Mouse (Mus musculus) G1E (cell line): ENCODE data around the gene Ndst4. TPM values are rescaled to one million over a fixed set of nuclear protein-coding genes. Genes with fewer than 3 reads are reported as not detected.

Experiments used
- ATAC-seq: 2 replicates; pipeline ENCODE4 v1.8.0; 2016; ENCODE audit warnings: mild to moderate bottlenecking; ENCODE audit not compliant: insufficient number of reproducible peaks, poor library complexity, low FRiP score, severe bottlenecking; ENCODE audit errors: extremely low read depth
- DNase-seq: peaks from one replicate; pipeline ENCODE4 v3.0.0; 2012; ENCODE audit warnings: low spot score
- H3K27me3 ChIP-seq: 2 replicates; pipeline ENCODE4 v1.6.1; 2012; ENCODE audit warnings: mild to moderate bottlenecking, low read length, inconsistent platforms; ENCODE audit not compliant: insufficient read depth
- H3K36me3 ChIP-seq: replicated peaks from 2 replicates; pipeline ENCODE3; 2012; ENCODE audit warnings: mild to moderate bottlenecking, inconsistent platforms
- H3K4me1 ChIP-seq: 2 replicates; pipeline ENCODE4 v1.6.1; 2012; ENCODE audit warnings: low read depth, low read length, inconsistent platforms, mixed read lengths; ENCODE audit not compliant: insufficient read depth
- H3K4me3 ChIP-seq: 2 replicates; pipeline ENCODE4 v1.5.1; 2012; ENCODE audit warnings: low read depth, mild to moderate bottlenecking, inconsistent platforms, low read length, moderate library complexity, mixed read lengths
- H3K9me3 ChIP-seq: replicated peaks from 2 replicates; pipeline ENCODE4 v1.6.1; 2012; ENCODE audit warnings: inconsistent platforms
- CTCF ChIP-seq: IDR thresholded peaks from 2 replicates; pipeline ENCODE4 v1.5.1; 2012; ENCODE audit warnings: low read depth, low read length, inconsistent platforms, mixed read lengths
- GATA1 ChIP-seq: IDR thresholded peaks from 2 replicates; pipeline ENCODE4 v1.6.1; 2012; ENCODE audit warnings: borderline replicate concordance, low read length, inconsistent platforms, mixed read lengths
- GATA2 ChIP-seq: IDR thresholded peaks from 2 replicates; pipeline ENCODE4 v1.6.1; 2012; ENCODE audit warnings: low read depth, low read length, inconsistent platforms, borderline replicate concordance
- POLR2AphosphoS5 ChIP-seq: IDR thresholded peaks from 2 replicates; pipeline ENCODE4 v1.6.1; 2012; ENCODE audit warnings: low read depth, low read length, inconsistent platforms; ENCODE audit not compliant: insufficient replicate concordance
- TAL1 ChIP-seq: conservative IDR thresholded peaks from 2 replicates; pipeline ENCODE4 v1.6.1; 2012; ENCODE audit warnings: low read depth, low read length, inconsistent platforms, mixed read lengths
- polyA plus RNA-seq: library from polyadenylated mRNA; stranded (reverse); fragments of >175 nt; gene quantifications from 2 replicates; pipeline ENCODE4 v1.2.3, GENCODE M21; 2012
- total RNA-seq, 2 experiments: library from RNA; stranded (forward) in 1 of 2; stranded (reverse) in 1 of 2; fragments of 200-1000 nt in 1 of 2; fragments of >200 nt in 1 of 2; fragmentation: Nextera tagmentation in 1 of 2; gene quantifications; 2 replicates each; pipeline ENCODE4 v1.2.3; 2014 to 2017

The Ndst4 gene
- not detected in 2 replicates for total RNA-seq (2014; fragmentation: Nextera tagmentation)
- total RNA-seq (2017): 0.11 and 0.17 TPM in 2 replicates
- polyA plus RNA-seq: not detected in 2 replicates

DNA sequence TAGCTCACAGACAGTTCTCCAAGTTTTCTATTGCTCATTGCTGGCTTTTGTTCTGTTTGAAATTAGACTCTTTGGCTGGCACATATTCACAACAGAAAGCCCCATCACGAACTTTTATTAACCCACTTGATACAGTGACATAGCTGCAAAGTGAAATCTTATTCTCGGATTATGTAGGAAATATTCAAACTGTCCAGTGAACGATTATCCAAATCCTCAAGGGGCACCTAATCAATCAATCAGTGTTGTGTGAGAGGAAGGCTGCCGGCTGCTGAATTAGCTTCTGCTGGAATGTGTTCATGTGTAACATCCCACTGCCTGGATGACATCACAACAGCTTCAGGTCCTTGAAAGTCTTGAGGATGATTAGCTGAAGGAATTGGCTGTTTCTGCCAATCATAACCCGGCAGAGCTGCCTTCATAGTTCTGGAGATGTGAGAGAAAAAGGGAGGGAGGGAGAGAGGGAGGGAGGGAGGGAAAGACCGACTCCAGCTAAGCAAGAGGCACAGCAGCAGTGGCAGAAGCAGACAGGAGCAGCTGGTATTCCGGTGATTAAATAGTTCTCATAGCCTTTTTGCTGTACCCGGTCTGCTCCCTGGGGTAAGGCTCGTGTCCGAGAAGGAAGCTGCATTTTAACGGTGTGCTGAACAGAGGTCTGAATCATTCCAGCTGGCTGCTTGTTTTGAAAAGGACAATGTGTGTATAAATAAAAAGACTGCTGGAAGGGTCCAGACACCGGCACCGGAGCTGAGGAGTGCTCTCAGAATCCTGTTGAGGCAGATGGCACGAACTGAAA lies at the start of gene Ndst4:
Ndst4 (plus strand) TSS at position 476 of the 796 bp plus-strand sequence.
- no peak for ATAC-seq
- TF ChIP-seq TAL1: no peak
- no peak for TF ChIP-seq GATA2
- no peak for TF ChIP-seq GATA1
- no peak for TF ChIP-seq CTCF
- no peak for TF ChIP-seq POLR2AphosphoS5

DNA sequence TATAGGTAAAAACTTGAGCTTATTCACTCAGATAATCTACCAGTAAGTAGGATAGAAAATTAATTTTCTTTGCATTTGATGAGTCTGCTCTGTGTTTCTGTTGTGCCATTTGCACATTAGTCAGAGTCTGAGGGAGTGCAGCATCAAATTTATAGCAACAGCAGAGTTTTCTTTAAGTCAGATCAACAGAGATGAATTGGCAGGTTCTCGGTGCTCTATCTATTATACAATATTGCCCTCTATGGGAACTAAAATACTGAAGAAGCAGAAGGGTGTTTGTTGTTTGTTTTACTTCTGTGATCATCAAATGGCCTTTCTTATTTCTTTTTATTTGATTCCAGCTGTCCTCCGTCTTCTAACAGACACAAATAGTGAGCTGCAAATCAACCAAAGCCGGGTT lies 6.4 kb upstream of the Ndst4 start:
- no peaks in the 10 kb centered on the region for H3K27me3 ChIP-seq

More for the DNA sequence above, at the start of gene Ndst4:
- Histone ChIP-seq H3K9me3 (no peaks in the 10 kb centered on the region), H3K4me3 (no peak within 1 kb of the TSS), H3K4me1 (no peaks in the 10 kb centered on the region), H3K36me3 (no peaks in the 10 kb centered on the region), H3K27me3 (no peaks in the 10 kb centered on the region)
- no peak for DNase-seq

DNA sequence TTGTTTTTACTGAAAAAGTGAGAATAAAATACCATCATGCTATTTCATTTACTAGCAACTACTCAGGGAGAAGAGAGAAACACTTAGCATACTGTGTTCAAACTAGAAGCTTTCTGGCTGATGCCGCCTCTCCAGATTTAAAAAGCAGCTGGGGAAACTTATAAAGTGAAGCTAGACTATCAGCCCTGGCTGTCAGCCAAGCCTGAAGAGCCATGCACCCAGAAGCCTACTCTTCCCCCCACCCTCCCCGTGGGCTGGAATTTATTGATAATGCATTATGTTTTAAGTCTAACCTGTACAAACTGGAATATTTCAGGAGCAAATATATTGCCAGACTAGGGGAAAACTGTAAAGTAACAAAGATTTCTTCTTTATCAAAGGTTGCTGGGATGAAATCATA lies 2.6 kb downstream of the Ndst4 start:
- H3K9me3 ChIP-seq: no peaks in the 10 kb centered on the region
- no peaks in the 10 kb centered on the region for H3K36me3 ChIP-seq
- DNase-seq (no peak), ATAC-seq (no peak)
- H3K4me3 ChIP-seq: no peak overlapping the region
- H3K4me1 ChIP-seq: no peaks in the 10 kb centered on the region
- H3K27me3 ChIP-seq: no peaks in the 10 kb centered on the region
- no peak for TF ChIP-seq GATA1
- no peak for TF ChIP-seq CTCF
- TF ChIP-seq TAL1: no peak
- no peak for TF ChIP-seq GATA2
- TF ChIP-seq POLR2AphosphoS5: no peak

More for the DNA sequence above, 6.4 kb upstream of the Ndst4 start:
- no peaks in the 10 kb centered on the region for H3K4me1 ChIP-seq
- no peak for DNase-seq
- no peak for ATAC-seq
- H3K36me3 ChIP-seq: no peaks in the 10 kb centered on the region
- no peak overlapping the region for H3K4me3 ChIP-seq
- H3K9me3 ChIP-seq: no peaks in the 10 kb centered on the region
- no peak for TF ChIP-seq POLR2AphosphoS5

DNA sequence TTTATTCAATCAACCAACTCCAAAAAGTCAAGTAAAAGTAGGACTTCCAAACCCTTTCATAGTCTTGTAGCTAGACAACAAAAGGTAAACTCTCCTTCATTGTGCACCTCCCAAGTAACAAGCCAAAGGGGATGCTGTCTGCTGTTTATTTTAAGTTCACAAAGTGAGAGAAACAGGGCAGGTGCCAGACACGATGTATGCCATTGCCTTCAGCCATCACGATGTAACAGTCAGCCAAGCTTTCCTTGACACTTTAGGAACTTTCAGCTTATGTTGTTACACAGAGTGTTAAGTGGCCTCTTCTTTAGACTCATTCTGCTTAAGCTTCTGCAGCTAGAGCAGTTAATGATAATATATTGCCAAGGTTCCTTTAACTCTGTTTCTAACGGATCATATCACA lies 3.1 kb downstream of the Ndst4 start:
- TF ChIP-seq GATA2 (no peak), CTCF (no peak)
- H3K4me1 ChIP-seq: no peaks in the 10 kb centered on the region
- DNase-seq (no peak), ATAC-seq (no peak)
- no peaks in the 10 kb centered on the region for H3K36me3 ChIP-seq
- H3K9me3 ChIP-seq: no peaks in the 10 kb centered on the region
- H3K4me3 ChIP-seq: no peak overlapping the region
- no peaks in the 10 kb centered on the region for H3K27me3 ChIP-seq

DNA sequence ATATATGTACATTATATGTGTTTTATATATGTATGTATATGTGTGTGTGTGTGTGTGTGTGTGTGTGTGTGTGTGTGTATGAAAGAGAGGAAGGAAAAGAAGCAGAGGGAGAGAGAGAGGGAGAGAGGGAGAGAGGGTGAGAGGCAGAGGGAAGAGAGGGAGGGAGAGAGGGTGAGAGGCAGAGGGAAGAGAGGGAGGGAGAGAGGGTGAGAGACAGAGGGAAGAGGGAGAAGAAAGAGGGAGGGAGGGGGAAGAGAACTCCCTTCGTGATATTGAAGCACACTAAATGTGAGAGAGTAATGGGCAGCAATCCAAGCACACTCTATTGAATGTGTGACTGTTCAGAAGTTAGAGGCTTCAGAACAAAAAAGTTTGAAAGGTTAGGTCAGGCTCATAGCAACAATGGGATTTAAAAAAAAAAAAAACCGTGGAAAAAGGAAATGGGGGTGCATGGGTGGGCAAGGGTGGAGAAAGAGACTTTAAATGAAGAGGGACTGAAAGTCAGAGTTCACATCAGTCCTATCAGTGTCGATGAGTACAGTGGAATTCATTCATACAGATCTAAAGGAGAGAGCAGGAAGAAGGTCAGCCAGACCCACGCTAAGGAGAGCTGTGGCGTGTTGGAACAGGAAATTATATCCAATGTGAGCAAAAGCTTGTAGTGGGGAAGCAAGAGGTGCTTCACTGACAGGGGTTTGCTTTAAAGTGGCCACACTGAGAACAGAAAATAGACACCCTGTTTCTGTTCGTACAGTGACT lies 63.2 kb downstream of the Ndst4 start:
- no peaks in the 10 kb centered on the region for H3K27me3 ChIP-seq
- H3K36me3 ChIP-seq: no peaks in the 10 kb centered on the region
- H3K4me3 ChIP-seq: no peak overlapping the region
- H3K4me1 ChIP-seq: no peaks in the 10 kb centered on the region
- DNase-seq (no peak), ATAC-seq (no peak)
- no peaks in the 10 kb centered on the region for H3K9me3 ChIP-seq
- no peak for TF ChIP-seq CTCF
- no peak for TF ChIP-seq GATA2
- no peak for TF ChIP-seq POLR2AphosphoS5
- TF ChIP-seq TAL1: no peak
- no peak for TF ChIP-seq GATA1

DNA sequence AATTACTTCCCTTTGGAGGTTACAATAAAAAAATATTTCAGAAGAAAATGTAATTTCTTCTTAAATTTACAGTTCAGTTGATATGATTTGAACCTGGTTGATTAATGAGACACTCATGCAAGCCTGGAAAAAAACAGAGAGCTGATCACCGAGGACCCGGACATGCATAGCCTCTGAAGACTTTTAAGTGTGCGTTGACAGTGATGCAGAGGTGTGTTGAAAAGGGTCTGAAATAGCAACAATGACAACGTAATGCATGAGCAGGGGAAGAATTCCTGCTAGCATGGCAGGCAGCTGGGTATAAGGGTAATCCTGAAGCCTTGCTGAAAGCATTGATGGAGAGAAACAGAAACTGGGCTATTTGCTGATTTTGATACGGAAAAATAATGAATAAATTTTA lies 106.2 kb downstream of the Ndst4 start:
- Histone ChIP-seq H3K36me3 (no peaks in the 10 kb centered on the region), H3K4me1 (no peaks in the 10 kb centered on the region), H3K27me3 (no peaks in the 10 kb centered on the region), H3K4me3 (no peak overlapping the region), H3K9me3 (no peaks in the 10 kb centered on the region)
- ATAC-seq: no peak
- TF ChIP-seq POLR2AphosphoS5 (no peak), GATA1 (no peak), TAL1 (no peak), CTCF (no peak), GATA2 (no peak)
- no peak for DNase-seq
